Mouse (Mus musculus): Measurements from ENCODE around the gene Rnase4. TPM values are rescaled to one million over a fixed set of nuclear protein-coding genes. Genes with fewer than 3 reads are reported as not detected.
A peak's percentile ranks its signal among the peaks of the same experiment; 100 is the strongest.
"Not testable (repeated sequence)": the region's sequence is repeated elsewhere in the genome, so short reads cannot be mapped to it uniquely, and the experiment has no call there.

Gene Rnase4
- polyA plus RNA-seq, 1 experiment from 2014 or later: 12.2 TPM

- Histone ChIP-seq H3K4me3 (ENCODE audit: low read depth, low read length) (no peak overlapping the region), H3K9me3 (ENCODE audit: control insufficient read depth, low read length) (no peaks in the 10 kb centered on the region), H3K27ac (ENCODE audit: low read depth, low read length) (no peak overlapping the region), H3K36me3 (ENCODE audit: control insufficient read depth, insufficient read depth, low read length) (no peaks in the 10 kb centered on the region), H3K9ac (replicated peaks; ENCODE audit: low read depth, low read length) (no peak overlapping the region), H3K4me2 (ENCODE audit: low read depth, low read length) (no peak overlapping the region), H3K4me1 (ENCODE audit: control insufficient read depth, insufficient read depth, low read length) (no peaks in the 10 kb centered on the region), H3K27me3 (ENCODE audit: control insufficient read depth, insufficient read depth, low read length) (no peaks in the 10 kb centered on the region)
- ATAC-seq (ENCODE audit: low read depth): no peak
- WGBS: 80% methylated on average over 5 of the region's 5 CpGs
Measured at GRCm38 (mm10) chr14:51094096-51094875, 3.4 kb downstream of the Rnase4 start.

GRCm38 (mm10) chr14:51094921-51095320 is 4.0 kb downstream of the Rnase4 start:
- H3K4me2 ChIP-seq (ENCODE audit: low read depth, low read length): no peak overlapping the region
- H3K27me3 ChIP-seq (ENCODE audit: control insufficient read depth, insufficient read depth, low read length): no peaks in the 10 kb centered on the region
- no peaks in the 10 kb centered on the region for H3K9me3 ChIP-seq (ENCODE audit: control insufficient read depth, low read length)
- no peak overlapping the region for H3K9ac ChIP-seq (replicated peaks; ENCODE audit: low read depth, low read length)
- H3K4me1 ChIP-seq (ENCODE audit: control insufficient read depth, insufficient read depth, low read length): no peaks in the 10 kb centered on the region
- WGBS: 68% methylated on average over 9 of the region's 9 CpGs
- ATAC-seq (ENCODE audit: low read depth): no peak
- no peaks in the 10 kb centered on the region for H3K36me3 ChIP-seq (ENCODE audit: control insufficient read depth, insufficient read depth, low read length)
- no peak overlapping the region for H3K27ac ChIP-seq (ENCODE audit: low read depth, low read length)
- no peak overlapping the region for H3K4me3 ChIP-seq (ENCODE audit: low read depth, low read length)

- WGBS: 69% methylated on average over 9 of the region's 9 CpGs
- H3K36me3 ChIP-seq (ENCODE audit: control insufficient read depth, insufficient read depth, low read length): no peaks in the 10 kb centered on the region
- no peak overlapping the region for H3K4me2 ChIP-seq (ENCODE audit: low read depth, low read length)
- no peaks in the 10 kb centered on the region for H3K27me3 ChIP-seq (ENCODE audit: control insufficient read depth, insufficient read depth, low read length)
- H3K9ac ChIP-seq (replicated peaks; ENCODE audit: low read depth, low read length): no peak overlapping the region
- H3K9me3 ChIP-seq (ENCODE audit: control insufficient read depth, low read length): no peaks in the 10 kb centered on the region
- H3K4me3 ChIP-seq (ENCODE audit: low read depth, low read length): no peak overlapping the region
- H3K4me1 ChIP-seq (ENCODE audit: control insufficient read depth, insufficient read depth, low read length): no peaks in the 10 kb centered on the region
- no peak overlapping the region for H3K27ac ChIP-seq (ENCODE audit: low read depth, low read length)
- ATAC-seq (ENCODE audit: low read depth): no peak
Measured at GRCm38 (mm10) chr14:51095736-51096524, 5.1 kb downstream of the Rnase4 start.

- H3K9me3 ChIP-seq (ENCODE audit: control insufficient read depth, low read length); H3K27ac ChIP-seq (ENCODE audit: low read depth, low read length); H3K4me3 ChIP-seq (ENCODE audit: low read depth, low read length); H3K36me3 ChIP-seq (ENCODE audit: control insufficient read depth, insufficient read depth, low read length); H3K9ac ChIP-seq (replicated peaks; ENCODE audit: low read depth, low read length); H3K27me3 ChIP-seq (ENCODE audit: control insufficient read depth, insufficient read depth, low read length); H3K4me2 ChIP-seq (ENCODE audit: low read depth, low read length); H3K4me1 ChIP-seq (ENCODE audit: control insufficient read depth, insufficient read depth, low read length): not testable (repeated sequence)
- peak; percentile 69 for ATAC-seq (ENCODE audit: low read depth)
- 16% methylated on average over 1 of the region's 1 CpGs for WGBS
Measured at GRCm38 (mm10) chr14:51098300-51098699, 7.4 kb downstream of the Rnase4 start.

GRCm38 (mm10) chr14:51098921-51099320 is 8.0 kb downstream of the Rnase4 start:
- 96% methylated on average over 11 of the region's 11 CpGs for WGBS

GRCm38 (mm10) chr14:51101284-51101683 is 10.4 kb downstream of the Rnase4 start:
- no peaks in the 10 kb centered on the region for H3K9me3 ChIP-seq (ENCODE audit: control insufficient read depth, low read length)
- no peak overlapping the region for H3K9ac ChIP-seq (replicated peaks; ENCODE audit: low read depth, low read length)
- H3K4me3 ChIP-seq (ENCODE audit: low read depth, low read length): no peak overlapping the region
- 83% methylated on average over 9 of the region's 9 CpGs for WGBS
- no peaks in the 10 kb centered on the region for H3K36me3 ChIP-seq (ENCODE audit: control insufficient read depth, insufficient read depth, low read length)
- H3K27ac ChIP-seq (ENCODE audit: low read depth, low read length): no peak overlapping the region
- ATAC-seq (ENCODE audit: low read depth): no peak
- no peaks in the 10 kb centered on the region for H3K4me1 ChIP-seq (ENCODE audit: control insufficient read depth, insufficient read depth, low read length)
- H3K27me3 ChIP-seq (ENCODE audit: control insufficient read depth, insufficient read depth, low read length): no peaks in the 10 kb centered on the region
- no peak overlapping the region for H3K4me2 ChIP-seq (ENCODE audit: low read depth, low read length)

More at GRCm38 (mm10) chr14:51098921-51099320, 8.0 kb downstream of the Rnase4 start:
- Histone ChIP-seq H3K27me3 (ENCODE audit: control insufficient read depth, insufficient read depth, low read length) (no peaks in the 10 kb centered on the region), H3K9ac (replicated peaks; ENCODE audit: low read depth, low read length) (no peak overlapping the region), H3K9me3 (ENCODE audit: control insufficient read depth, low read length) (no peaks in the 10 kb centered on the region), H3K27ac (ENCODE audit: low read depth, low read length) (no peak overlapping the region), H3K36me3 (ENCODE audit: control insufficient read depth, insufficient read depth, low read length) (no peaks in the 10 kb centered on the region), H3K4me3 (ENCODE audit: low read depth, low read length) (no peak overlapping the region), H3K4me1 (ENCODE audit: control insufficient read depth, insufficient read depth, low read length) (no peaks in the 10 kb centered on the region), H3K4me2 (ENCODE audit: low read depth, low read length) (no peak overlapping the region)
- ATAC-seq (ENCODE audit: low read depth): no peak; the same call in 1 of the 2 replicates

- H3K4me3 ChIP-seq (ENCODE audit: low read depth, low read length): no peak overlapping the region
- no peaks in the 10 kb centered on the region for H3K27me3 ChIP-seq (ENCODE audit: control insufficient read depth, insufficient read depth, low read length)
- H3K4me2 ChIP-seq (ENCODE audit: low read depth, low read length): no peak overlapping the region
- H3K9ac ChIP-seq (replicated peaks; ENCODE audit: low read depth, low read length): no peak overlapping the region
- H3K9me3 ChIP-seq (ENCODE audit: control insufficient read depth, low read length): no peaks in the 10 kb centered on the region
- H3K4me1 ChIP-seq (ENCODE audit: control insufficient read depth, insufficient read depth, low read length): no peaks in the 10 kb centered on the region
- no peaks in the 10 kb centered on the region for H3K36me3 ChIP-seq (ENCODE audit: control insufficient read depth, insufficient read depth, low read length)
- H3K27ac ChIP-seq (ENCODE audit: low read depth, low read length): no peak overlapping the region
- peak; percentile 42 for ATAC-seq (ENCODE audit: low read depth)
- WGBS: 54% methylated on average over 3 of the region's 3 CpGs
Measured at GRCm38 (mm10) chr14:51103217-51103616, 12.3 kb downstream of the Rnase4 start.

- Histone ChIP-seq H3K4me2 (ENCODE audit: low read depth, low read length) (no peak overlapping the region), H3K27me3 (ENCODE audit: control insufficient read depth, insufficient read depth, low read length) (no peaks in the 10 kb centered on the region), H3K4me1 (ENCODE audit: control insufficient read depth, insufficient read depth, low read length) (no peaks in the 10 kb centered on the region), H3K27ac (ENCODE audit: low read depth, low read length) (no peak overlapping the region), H3K36me3 (ENCODE audit: control insufficient read depth, insufficient read depth, low read length) (no peaks in the 10 kb centered on the region), H3K9ac (replicated peaks; ENCODE audit: low read depth, low read length) (no peak overlapping the region), H3K9me3 (ENCODE audit: control insufficient read depth, low read length) (no peaks in the 10 kb centered on the region), H3K4me3 (ENCODE audit: low read depth, low read length) (no peak overlapping the region)
- no peak for ATAC-seq (ENCODE audit: low read depth)
- WGBS: 92% methylated on average over 2 of the region's 2 CpGs
Measured at GRCm38 (mm10) chr14:51104366-51104765, 13.5 kb downstream of the Rnase4 start.

GRCm38 (mm10) chr14:51106449-51106967 is 15.6 kb downstream of the Rnase4 start:
- Histone ChIP-seq H3K27me3 (ENCODE audit: control insufficient read depth, insufficient read depth, low read length) (no peaks in the 10 kb centered on the region), H3K4me2 (ENCODE audit: low read depth, low read length) (no peak overlapping the region), H3K9me3 (ENCODE audit: control insufficient read depth, low read length) (no peaks in the 10 kb centered on the region)

More at GRCm38 (mm10) chr14:51106449-51106967, 15.6 kb downstream of the Rnase4 start:
- Histone ChIP-seq H3K4me1 (ENCODE audit: control insufficient read depth, insufficient read depth, low read length) (no peaks in the 10 kb centered on the region), H3K36me3 (ENCODE audit: control insufficient read depth, insufficient read depth, low read length) (no peaks in the 10 kb centered on the region), H3K4me3 (ENCODE audit: low read depth, low read length) (no peak overlapping the region), H3K9ac (replicated peaks; ENCODE audit: low read depth, low read length) (no peak overlapping the region), H3K27ac (ENCODE audit: low read depth, low read length) (no peak overlapping the region)
- no peak for ATAC-seq (ENCODE audit: low read depth)

Data from neural tube, embryonic 14.5 days (tissue).